Mouse (Mus musculus) layer of hippocampus, postnatal 36 days (tissue): ENCODE measurements around the gene Cacna2d4. TPM values are rescaled to one million over a fixed set of nuclear protein-coding genes. Genes with fewer than 3 reads are reported as not detected.
A peak's percentile ranks its signal among the peaks of the same experiment; 100 is the strongest.

Experiments
- DNase-seq, 2 experiments: peaks; one replicate each; pipeline ENCODE4 v3.0.0; 2022
- total RNA-seq, 2 experiments: library from RNA; stranded (reverse); gene quantifications; 2 replicates each; pipeline ENCODE4 v1.2.3; 2021

The Cacna2d4 gene
- total RNA-seq, 2 experiments from 2014 or later = 0.78 to 1.4 TPM

DNA sequence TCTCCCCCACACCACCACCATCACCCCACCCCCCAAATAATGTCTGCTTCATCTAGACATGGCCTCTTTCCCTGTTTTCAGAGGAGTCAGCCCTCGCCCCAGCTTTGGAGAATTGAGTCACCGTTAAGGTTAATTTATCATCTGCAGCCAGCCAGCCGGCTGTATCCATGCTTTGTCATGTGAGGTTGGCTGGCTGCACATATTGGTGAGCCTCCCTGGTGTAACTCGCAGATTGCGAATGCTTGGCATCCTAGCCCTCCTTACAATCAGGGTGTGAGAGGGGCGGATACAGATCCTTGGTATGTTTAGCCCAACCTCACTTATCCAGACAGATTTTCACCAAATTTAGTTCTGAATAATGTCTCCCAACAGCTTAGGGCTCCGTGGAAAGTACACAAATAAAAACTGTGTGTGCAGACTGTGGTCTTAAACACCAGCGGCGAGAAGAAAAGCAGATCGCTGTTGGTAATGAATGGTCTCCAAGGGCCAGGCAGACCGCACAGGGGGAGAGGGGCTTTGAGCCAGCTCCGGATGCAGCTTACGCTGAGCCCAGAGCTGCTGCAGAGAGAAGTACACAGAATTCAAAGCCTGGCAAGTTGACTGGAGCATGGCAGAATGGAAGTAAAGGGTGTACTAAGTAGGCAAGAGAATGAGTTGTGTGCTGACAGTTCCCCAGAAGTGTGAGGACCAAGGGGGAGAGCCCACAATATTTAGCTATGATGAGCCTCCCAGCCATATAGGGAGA is 11.7 kb upstream of the Cacna2d4 start:
- peak; percentile 36 to 40 for DNase-seq

GRCm38 (mm10) chr6:119225226-119225625 is 11.1 kb upstream of the Cacna2d4 start:
- DNase-seq = no peak

GRCm38 (mm10) chr6:119225731-119226130 is 10.6 kb upstream of the Cacna2d4 start:
- no peak for DNase-seq

DNA sequence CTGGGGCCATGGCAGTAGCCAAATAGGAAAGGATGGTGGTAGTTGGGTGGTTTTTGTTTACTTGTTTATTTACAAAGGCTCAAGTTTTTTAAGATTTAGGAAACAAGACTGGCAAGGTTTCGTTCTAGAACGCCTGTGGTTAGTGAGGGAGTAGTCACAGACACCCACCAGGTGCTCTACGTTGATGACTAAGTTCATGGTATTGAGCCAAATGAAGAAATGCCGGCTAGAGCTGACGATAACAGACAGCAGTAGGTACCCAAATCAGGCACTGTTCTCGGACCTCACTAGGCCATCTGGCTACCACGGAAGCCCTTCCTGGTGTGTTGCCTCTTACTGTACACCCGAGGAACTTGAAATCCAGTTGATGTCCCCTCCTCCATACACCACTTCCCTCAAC is 9.3 kb upstream of the Cacna2d4 start:
- no peak for DNase-seq

DNA sequence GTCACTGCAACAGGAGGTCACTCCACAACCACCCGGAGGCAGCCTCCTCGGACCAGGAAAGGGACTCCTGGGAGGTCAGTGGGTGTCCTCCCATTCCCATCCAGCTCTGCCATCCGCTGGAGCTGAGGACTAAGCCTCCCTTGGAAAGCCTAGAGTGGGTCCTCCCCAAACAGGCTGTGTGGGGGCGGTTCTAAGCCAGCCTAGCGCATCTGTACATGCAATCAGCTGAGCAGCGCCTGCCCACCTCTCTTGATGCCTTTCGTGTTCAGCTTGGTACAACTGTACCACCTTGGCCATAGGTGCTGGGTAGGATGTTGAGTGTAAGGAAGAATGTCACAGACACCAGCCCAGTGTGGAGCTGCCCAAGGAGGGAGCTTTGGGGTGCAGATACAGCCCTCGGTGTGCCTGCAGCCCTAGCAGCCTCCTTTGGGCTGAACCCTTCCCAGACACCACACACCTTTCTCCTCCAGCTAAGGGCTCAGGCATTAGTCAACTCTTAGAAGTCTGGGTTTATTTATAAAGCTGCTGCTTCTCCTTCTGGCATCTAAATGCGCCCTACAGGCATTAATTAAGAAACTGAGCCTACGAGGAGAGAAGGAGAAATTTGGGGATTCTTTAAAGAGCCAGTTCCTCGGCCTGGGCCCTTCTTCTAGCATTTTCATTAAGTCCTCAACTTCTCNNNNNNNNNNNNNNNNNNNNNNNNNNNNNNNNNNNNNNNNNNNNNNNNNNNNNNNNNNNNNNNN is 7.3 kb upstream of the Cacna2d4 start:
- DNase-seq = peak in 1 of 2 experiments; percentile 36

DNA sequence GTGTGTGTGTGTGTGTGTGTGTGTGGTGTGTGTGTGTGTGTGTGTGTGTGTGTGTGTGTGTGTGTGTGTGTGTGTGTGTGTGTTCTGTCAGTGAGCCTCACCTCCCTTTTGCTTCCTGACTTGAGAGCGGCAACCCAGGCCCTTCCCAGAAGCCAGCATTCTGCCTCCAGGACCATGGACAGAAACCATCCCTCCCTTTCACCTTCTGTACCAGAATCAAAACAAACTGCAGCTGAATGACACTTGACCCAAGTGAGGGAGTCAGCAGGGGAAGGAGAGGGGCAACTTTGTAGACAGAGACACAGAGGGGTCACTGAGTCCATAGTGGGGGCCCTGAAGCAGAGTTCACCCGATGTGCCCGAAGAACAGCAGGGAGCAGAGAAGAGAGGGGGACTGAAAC is 3.3 kb upstream of the Cacna2d4 start:
- DNase-seq = no peak

- DNase-seq = no peak
Measured at GRCm38 (mm10) chr6:119235441-119235840, 885 bp upstream of the Cacna2d4 start.

GRCm38 (mm10) chr6:119237427-119237989 is 1.2 kb downstream of the Cacna2d4 start:
- peak; percentile 65 to 75 for DNase-seq

- DNase-seq = no peak
Measured at GRCm38 (mm10) chr6:119239341-119240005, 3.1 kb downstream of the Cacna2d4 start.

GRCm38 (mm10) chr6:119240256-119240655 is 3.9 kb downstream of the Cacna2d4 start:
- no peak for DNase-seq

- no peak for DNase-seq
Measured at GRCm38 (mm10) chr6:119240871-119241705, 4.8 kb downstream of the Cacna2d4 start.

DNA sequence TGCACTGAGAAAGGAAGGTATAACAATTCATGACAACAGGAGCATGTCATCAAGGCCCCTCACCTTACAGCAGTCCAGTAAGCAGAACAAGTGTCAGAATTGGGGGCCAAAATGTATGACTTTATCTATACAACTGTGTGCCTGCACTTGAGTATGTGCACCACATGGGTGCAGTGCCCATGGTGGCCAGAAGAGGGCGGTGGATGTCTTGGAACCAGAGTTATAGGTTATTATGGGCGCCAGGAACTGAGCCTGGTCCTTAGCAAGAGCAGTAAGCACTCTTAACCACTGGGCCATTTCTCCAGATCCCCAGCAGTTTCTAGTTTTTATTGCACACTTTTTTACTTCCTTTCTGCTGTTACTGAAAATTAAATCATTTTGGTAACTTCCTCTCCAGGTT is 9.8 kb downstream of the Cacna2d4 start:
- no peak for DNase-seq

- DNase-seq = no peak
Measured at GRCm38 (mm10) chr6:119248578-119248977, 12.3 kb downstream of the Cacna2d4 start.

DNA sequence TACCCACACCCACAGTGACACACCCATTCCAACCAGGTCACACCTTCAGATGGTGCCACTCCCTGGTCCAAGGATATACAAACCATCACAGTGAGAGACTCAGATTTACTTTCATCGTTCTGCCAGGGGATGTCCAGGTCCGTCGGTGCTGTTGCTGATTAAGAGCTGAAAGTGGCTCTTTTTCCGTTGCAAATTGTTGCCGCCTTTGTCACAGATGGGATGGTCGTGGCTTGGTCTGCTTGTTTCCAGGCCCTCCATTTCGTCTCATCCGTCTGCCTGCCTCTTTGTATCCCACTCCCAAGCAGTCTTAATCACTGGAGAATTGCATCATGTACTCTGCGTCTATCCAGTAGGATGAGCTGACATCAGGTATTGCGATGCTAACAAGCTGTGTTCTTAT is 13.4 kb downstream of the Cacna2d4 start:
- no peak for DNase-seq

DNA sequence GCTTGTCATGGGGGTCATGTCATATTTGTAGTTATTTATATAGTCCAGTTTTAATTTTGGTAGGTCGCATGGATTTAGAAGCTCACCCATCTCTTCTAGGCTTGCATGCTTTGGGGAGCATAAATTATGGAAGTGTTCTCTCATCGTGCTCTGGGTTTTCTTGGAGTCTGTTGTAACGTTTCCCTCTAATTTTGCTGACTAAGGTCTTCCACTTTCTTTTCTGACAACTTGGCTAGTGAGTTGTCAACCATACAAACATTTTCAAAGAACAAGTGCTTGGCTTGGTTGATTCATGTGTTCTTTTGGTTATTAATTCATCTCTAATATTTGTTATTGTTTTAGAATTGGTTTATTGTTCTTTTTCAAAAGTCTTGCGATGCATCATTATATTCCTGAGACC is 15.4 kb downstream of the Cacna2d4 start:
- no peak for DNase-seq

DNA sequence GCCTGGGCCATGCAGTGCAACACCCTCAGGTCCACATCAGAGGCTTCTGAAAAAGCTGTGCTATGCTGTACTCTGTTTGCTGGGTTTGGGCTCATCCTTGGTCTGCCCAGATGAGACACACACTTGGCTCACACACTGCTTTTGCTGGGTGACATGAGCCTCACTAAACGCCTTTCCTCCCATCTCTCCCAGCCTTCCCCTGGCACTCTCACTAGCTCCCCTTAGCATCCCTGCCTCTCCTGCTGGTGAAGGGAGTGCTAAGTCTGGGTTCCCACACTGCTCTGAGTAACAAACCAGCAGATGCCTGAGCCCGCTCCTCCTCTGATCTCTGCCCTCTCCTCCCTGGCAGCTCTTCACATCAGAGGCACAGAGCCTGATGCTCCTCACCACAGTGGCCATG is 40.4 kb downstream of the Cacna2d4 start:
- DNase-seq = no peak

DNA sequence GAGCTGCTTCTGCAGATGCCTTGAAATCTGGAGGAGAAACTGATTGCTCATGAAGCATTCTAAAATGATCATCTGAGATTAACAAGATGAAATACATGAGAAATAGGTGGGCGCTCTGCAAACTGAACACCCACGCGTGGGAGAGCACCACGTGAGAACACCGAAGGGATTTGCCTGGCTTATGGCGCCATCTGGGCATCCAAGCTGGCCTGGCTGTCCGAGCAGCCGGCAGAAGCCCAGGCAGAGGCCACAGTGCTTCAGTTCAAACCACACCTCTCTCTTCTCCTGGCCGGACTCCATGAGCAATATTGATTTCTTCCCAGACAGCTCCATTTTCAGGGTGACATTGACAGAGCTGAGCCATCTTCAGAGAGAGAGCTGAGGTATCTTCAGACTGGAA is 44.4 kb downstream of the Cacna2d4 start:
- peak; percentile 64 to 66 for DNase-seq

DNA sequence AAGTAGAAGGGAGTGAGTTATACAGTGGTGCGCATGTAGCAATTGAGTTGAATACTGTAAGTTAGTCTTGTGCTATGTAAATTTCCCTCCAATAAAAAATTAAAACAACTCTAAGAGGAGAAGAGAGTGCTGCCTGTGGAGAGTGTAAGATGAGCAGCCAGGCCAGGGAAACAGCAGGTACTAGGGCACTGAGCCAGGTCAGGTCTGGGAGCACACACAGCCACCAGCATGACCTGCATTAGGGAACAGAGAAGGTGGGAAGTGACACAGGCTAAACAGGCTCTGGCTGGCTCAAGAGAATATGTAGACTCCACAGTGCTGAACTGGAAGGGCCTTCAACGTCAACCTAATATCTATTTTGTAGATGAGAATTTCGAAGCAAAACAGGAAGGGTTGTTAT is 65.0 kb downstream of the Cacna2d4 start:
- no peak for DNase-seq

GRCm38 (mm10) chr6:119303331-119303730 is 67.0 kb downstream of the Cacna2d4 start:
- no peak for DNase-seq

DNA sequence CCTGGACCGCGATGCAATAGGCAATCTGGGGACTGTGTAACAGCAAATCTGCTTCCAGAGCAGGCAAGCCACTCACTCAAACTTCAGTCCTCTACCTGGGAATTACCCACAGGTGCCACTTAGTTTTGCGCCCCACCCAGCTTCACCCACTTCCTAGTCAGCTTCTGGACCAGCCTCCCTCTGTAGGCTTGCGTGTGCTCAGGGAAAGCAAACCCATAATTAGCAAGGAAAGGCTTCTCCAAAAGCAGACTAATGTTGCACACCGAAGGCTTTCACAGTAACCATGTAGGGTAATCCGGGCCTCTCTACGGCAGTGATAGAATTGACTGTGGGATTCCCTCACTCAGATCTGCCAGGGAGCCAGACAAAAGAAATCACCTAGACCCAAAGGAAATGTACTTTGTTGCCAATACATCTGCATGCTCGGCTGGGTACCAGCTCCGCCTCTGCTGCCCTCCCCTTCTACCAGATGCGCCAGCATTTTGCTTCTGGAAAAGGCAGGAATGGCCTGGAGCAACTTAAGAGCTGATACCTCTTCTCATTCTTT is 71.6 kb downstream of the Cacna2d4 start:
- DNase-seq = no peak

GRCm38 (mm10) chr6:119310176-119310575 is 73.8 kb downstream of the Cacna2d4 start:
- no peak for DNase-seq

DNA sequence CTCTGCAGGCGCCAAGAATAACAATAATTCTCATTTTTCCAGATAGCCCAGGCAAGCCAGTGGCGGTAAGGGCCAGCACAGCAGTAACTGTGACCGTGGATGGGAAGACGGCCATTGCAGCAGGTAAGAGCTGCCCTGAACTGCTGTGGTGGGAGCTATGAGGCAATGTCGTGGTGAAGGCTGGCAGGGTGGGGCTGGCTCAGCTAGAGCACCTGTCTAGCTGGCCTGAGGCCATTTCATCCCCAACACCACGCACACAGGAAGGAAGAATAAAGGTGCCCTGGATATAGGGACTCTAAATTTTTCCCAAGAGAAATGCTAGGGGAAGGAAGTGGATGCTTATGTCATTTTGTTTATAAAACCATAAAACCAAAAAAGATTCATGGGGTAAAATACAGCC is 76.1 kb downstream of the Cacna2d4 start:
- no peak for DNase-seq
